Mouse (Mus musculus): Measurements from ENCODE around the gene Speer4b.

DNA sequence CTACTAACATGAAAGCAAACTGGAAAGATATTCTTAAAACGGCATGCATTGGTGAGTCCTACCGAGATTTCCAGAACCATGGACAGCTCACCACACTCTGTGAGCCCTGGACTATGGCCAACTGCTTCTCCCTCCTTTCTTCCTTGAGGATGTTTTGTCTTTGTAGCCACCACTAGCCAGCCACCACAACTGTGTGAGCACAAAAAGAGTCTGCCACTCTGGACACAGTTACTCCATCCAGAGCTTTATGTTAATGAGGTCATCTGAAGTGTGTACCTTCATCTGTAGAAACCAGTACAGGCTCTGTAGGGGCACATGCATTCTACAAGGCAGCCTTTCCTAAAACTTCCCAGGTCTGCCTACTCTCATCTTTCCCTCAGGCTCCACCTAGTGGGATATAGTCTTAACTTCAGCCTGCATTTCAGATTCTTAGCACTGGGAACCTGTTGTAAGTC is 43.6 kb upstream of the Speer4b start:
- no peak; the same call in 1 of the 2 replicates for TF ChIP-seq CTCF (IDR thresholded peaks at IDR 0.05; ENCODE audit: low read depth)
- no peak for TF ChIP-seq EP300 (IDR thresholded peaks at IDR 0.05; ENCODE audit: low read depth)
